Mouse (Mus musculus) liver, embryonic 11.5 days (tissue): ENCODE results near the gene Siah3. TPM values are rescaled to one million over a fixed set of nuclear protein-coding genes. Genes with fewer than 3 reads are reported as not detected.
A peak's percentile ranks its signal among the peaks of the same experiment; 100 is the strongest.

ENCODE experiments used
- ATAC-seq: fragments of 200-750 bp; cut with Nextera tagmentation; replicated peaks from 2 replicates; pipeline ENCODE4 v1.8.0; 2017; ENCODE audit warnings: moderate number of reproducible peaks, mild to moderate bottlenecking, moderate TSS enrichment, moderate library complexity; ENCODE audit not compliant: low FRiP score
- DNase-seq: peaks from one replicate; pipeline ENCODE4 v3.0.0-alpha.2; 2017; ENCODE audit warnings: low spot score
- H3K27ac ChIP-seq: fragments of 300-500 bp; sonication (generic); 2 replicates; pipeline ENCODE4 v1.5.1; 2014; ENCODE audit warnings: mild to moderate bottlenecking, low read depth, low read length, control low read depth
- H3K27me3 ChIP-seq: fragments of 300-500 bp; sonication (generic); replicated peaks from 2 replicates; pipeline ENCODE4 v1.6.1; 2014; ENCODE audit warnings: low read length, mixed read lengths; ENCODE audit not compliant: control insufficient read depth, insufficient read depth
- H3K36me3 ChIP-seq: fragments of 300-500 bp; sonication (generic); 2 replicates; pipeline ENCODE4 v1.6.1; 2014; ENCODE audit warnings: mild to moderate bottlenecking, low read length, moderate library complexity, mixed read lengths; ENCODE audit not compliant: control insufficient read depth, insufficient read depth
- H3K4me1 ChIP-seq: fragments of 300-500 bp; sonication (generic); replicated peaks from 2 replicates; pipeline ENCODE4 v1.6.1; 2014; ENCODE audit warnings: low read length, mixed read lengths; ENCODE audit not compliant: control insufficient read depth, insufficient read depth
- H3K4me2 ChIP-seq: fragments of 300-500 bp; sonication (generic); 2 replicates; pipeline ENCODE4 v1.6.1; 2014; ENCODE audit warnings: mild to moderate bottlenecking, control low read depth, moderate library complexity
- H3K4me3 ChIP-seq: fragments of 300-500 bp; sonication (generic); 2 replicates; pipeline ENCODE4 v1.5.1; 2014; ENCODE audit warnings: low read depth, low read length, control low read depth
- H3K9ac ChIP-seq: fragments of 300-500 bp; sonication (generic); 2 replicates; pipeline ENCODE4 v1.6.1; 2014; ENCODE audit warnings: low read depth, low read length, control low read depth
- H3K9me3 ChIP-seq: fragments of 300-500 bp; sonication (generic); 2 replicates; pipeline ENCODE4 v1.6.1; 2016; ENCODE audit warnings: low read length, inconsistent platforms, mixed read lengths; ENCODE audit not compliant: control insufficient read depth
- WGBS: fragments of 180-500 bp; shearing (Covaris S2); extraction: QIAGEN DNeasy Blood & Tissue Kit; methylation state at CpG from one replicate; pipeline ENCODE4 v1.1.7; 2014; 5-methylcytosine and 5-hydroxymethylcytosine counted together
- polyA plus RNA-seq: library from polyadenylated mRNA; unstranded; fragments of >200 nt; fragmentation: Nextera tagmentation; extraction: Ambion mirVana; gene quantifications from 2 replicates; pipeline ENCODE4 v1.2.1, GENCODE M21; 2014

Gene Siah3
- polyA plus RNA-seq, 1 experiment from 2014 or later, result 0.19 TPM

DNA sequence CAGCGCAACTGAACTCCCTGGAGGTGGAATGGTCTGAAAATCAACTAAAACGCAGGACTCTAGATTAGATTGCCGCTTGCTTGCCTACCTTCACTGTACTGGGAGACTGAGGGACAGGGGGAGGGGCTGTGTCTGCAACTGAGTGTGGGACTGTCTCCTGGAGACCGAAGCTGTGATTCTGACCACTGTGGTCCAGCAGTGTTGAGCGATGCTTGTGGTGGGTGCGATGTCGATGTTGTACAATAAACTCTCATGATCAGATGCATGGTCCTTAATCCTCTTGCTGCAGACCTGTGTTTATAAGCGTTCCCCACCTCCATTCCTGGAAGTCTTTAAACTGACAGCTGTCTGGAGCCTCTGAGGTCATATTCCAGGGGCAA is 1.4 kb downstream of the Siah3 start:
- Histone ChIP-seq H3K9ac (no peak overlapping the region), H3K9me3 (no peaks in the 10 kb centered on the region), H3K27me3 (peaks cover 19% of the 10 kb centered on the region), H3K4me1 (no peaks in the 10 kb centered on the region; the same call in none of the 2 replicates), H3K4me2 (peak overlapping the region; percentile 47), H3K27ac (no peak overlapping the region), H3K4me3 (peak overlapping the region; percentile 28), H3K36me3 (no peaks in the 10 kb centered on the region)
- ATAC-seq (no peak), DNase-seq (no peak)
- WGBS, result 39% methylated on average over 8 of the region's 8 CpGs

DNA sequence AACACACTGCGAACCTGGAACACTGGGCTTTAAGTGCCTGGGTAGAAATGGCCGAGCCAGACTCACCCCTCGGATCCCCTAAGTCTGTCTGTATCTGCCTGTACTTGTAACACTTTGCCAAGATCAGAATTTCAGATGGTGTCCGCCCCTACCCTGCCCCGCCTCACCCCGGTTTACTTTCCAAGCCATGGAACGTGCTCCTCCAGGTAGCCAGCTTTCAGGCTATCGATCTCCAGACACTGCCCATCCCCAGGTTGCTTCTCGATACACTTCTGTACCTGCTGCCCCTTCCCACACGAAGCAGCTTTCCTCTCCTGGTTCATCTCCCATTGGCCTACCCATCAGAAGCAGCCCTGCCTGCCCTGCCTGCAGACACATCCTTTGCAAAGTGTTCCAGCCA is 3.6 kb downstream of the Siah3 start:
- Histone ChIP-seq H3K4me1 (no peaks in the 10 kb centered on the region; the same call in none of the 2 replicates), H3K9ac (no peak overlapping the region), H3K27ac (no peak overlapping the region), H3K4me3 (no peak overlapping the region), H3K36me3 (no peaks in the 10 kb centered on the region), H3K9me3 (no peaks in the 10 kb centered on the region), H3K4me2 (no peak overlapping the region), H3K27me3 (peaks cover 19% of the 10 kb centered on the region)
- WGBS, result 74% methylated on average over 10 of the region's 10 CpGs
- DNase-seq (no peak), ATAC-seq (no peak)

DNA sequence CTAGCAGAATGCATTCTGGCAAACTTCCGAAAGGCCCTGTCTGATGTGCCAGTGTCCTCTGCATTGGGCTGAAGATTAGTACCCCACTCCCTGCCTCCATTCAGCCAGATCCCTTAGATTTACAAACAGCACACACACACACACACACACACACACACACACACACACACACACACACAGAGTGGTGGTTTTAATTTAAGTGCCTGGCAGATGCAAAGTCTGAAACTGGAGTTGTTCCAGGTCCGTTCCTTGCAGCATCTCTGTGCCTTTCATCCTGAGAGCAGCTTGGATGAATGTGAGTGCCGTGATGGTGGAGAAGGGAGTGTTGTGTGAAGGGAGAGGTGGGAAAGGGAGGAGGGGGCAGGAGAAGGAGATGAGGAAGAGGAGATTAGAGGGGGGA is 4.2 kb downstream of the Siah3 start:
- Histone ChIP-seq H3K36me3 (no peaks in the 10 kb centered on the region), H3K4me3 (no peak overlapping the region), H3K27me3 (peaks cover 19% of the 10 kb centered on the region), H3K27ac (no peak overlapping the region), H3K4me1 (no peaks in the 10 kb centered on the region; the same call in none of the 2 replicates), H3K9me3 (no peaks in the 10 kb centered on the region), H3K9ac (no peak overlapping the region), H3K4me2 (no peak overlapping the region)
- 39% methylated on average over 3 of the region's 3 CpGs for WGBS
- DNase-seq (no peak), ATAC-seq (no peak)

DNA sequence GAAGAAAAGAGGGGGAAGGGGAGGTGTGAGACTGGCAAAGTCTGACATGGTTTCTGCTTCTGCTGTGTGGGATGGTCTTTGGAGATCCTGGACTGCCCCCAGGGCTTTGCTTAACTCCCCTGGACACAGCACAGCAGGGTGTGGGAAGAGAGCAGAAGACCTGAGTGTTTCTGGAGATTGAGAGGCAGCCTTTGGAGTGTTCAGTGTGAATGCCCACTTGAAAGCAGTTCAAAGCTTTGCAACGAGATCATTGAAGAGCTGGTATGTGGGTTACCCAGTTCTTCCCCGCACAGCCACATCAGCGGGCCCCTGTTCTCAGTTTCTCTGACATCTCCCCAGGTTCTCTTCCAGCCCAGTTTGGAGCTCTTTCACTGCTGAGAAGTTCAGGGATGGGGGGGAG is 4.7 kb downstream of the Siah3 start:
- no peak overlapping the region for H3K27ac ChIP-seq
- 47% methylated on average over 3 of the region's 3 CpGs for WGBS
- no peak overlapping the region for H3K9ac ChIP-seq
- H3K9me3 ChIP-seq, result no peaks in the 10 kb centered on the region
- ATAC-seq, result no peak
- H3K36me3 ChIP-seq, result no peaks in the 10 kb centered on the region
- DNase-seq, result no peak
- no peak overlapping the region for H3K4me3 ChIP-seq
- H3K4me1 ChIP-seq, result no peaks in the 10 kb centered on the region; the same call in none of the 2 replicates
- H3K4me2 ChIP-seq, result no peak overlapping the region
- peaks cover 17% of the 10 kb centered on the region for H3K27me3 ChIP-seq

DNA sequence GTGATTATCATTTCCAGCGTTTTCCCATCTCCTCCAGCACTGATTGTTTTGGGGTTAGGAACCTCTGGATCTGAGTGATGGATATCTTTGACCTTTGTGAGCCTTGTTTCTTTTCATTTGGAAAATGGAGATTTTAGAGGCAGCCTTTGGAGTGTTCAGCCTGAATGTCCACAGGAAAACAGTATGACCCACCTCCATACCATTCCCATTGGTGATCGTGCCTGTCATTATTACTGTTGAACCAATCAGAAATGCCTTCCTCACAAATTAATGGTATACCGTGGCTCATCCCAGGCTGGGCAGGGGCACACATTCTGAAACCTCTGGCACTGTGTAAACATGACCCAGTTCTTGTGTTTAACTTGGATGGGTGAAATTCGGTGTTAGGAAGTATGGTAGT is 6.0 kb downstream of the Siah3 start:
- Histone ChIP-seq H3K9ac (no peak overlapping the region), H3K27me3 (peaks cover 6% of the 10 kb centered on the region; the same call in 1 of the 2 replicates), H3K4me1 (no peaks in the 10 kb centered on the region; the same call in none of the 2 replicates), H3K4me2 (no peak overlapping the region), H3K4me3 (no peak overlapping the region), H3K36me3 (no peaks in the 10 kb centered on the region), H3K27ac (no peak overlapping the region), H3K9me3 (no peaks in the 10 kb centered on the region)
- DNase-seq, result no peak
- 76% methylated on average over 4 of the region's 4 CpGs for WGBS
- no peak for ATAC-seq

DNA sequence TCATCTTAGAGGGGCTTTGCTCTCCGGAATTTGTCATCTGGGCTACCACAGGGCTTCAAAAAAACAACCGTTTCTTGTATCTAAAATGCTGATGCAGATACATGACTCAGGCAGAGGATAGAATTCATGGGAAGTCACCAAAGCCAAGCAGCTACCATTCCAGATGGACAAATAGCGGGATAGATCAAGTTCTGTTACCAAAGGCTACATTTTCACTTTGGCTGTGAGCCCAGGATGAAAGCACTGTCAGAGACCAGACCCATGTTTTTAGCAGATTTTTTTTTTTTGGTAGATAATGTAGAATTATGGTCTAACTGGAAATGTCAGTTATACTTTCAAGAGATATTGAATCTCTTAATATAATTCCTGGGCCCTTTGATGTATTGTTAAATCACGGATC is 7.4 kb downstream of the Siah3 start:
- no peak overlapping the region for H3K4me3 ChIP-seq
- H3K9me3 ChIP-seq, result no peaks in the 10 kb centered on the region
- no peak for DNase-seq
- no peaks in the 10 kb centered on the region; the same call in 1 of the 2 replicates for H3K4me1 ChIP-seq
- H3K27me3 ChIP-seq, result no peaks in the 10 kb centered on the region
- H3K27ac ChIP-seq, result no peak overlapping the region
- H3K36me3 ChIP-seq, result no peaks in the 10 kb centered on the region
- no peak for ATAC-seq
- H3K4me2 ChIP-seq, result no peak overlapping the region
- no peak overlapping the region for H3K9ac ChIP-seq
- WGBS, result 82% methylated on average over 4 of the region's 4 CpGs

DNA sequence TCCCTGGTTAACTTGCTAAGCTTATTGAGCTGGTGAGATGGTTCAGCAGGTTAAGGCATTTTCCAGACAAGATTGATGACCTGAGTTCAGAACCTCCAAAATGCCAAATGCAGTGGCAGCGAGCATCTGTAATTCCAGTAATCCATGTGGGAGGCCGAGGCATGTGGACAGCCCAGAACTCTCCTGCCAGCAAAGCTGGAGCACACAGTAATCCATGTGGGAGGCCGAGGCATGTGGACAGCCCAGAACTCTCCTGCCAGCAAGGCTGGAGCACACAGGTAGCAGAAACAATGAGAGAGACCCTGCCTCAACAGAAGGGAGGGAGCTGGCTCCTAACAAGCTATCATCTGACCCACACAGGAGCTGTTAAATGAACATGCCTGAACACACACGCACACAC is 13.2 kb downstream of the Siah3 start:
- no peak overlapping the region for H3K4me3 ChIP-seq
- ATAC-seq (no peak), DNase-seq (no peak)
- H3K36me3 ChIP-seq, result no peaks in the 10 kb centered on the region
- WGBS, result 64% methylated on average over 4 of the region's 4 CpGs
- H3K4me2 ChIP-seq, result no peak overlapping the region
- no peak overlapping the region for H3K9ac ChIP-seq
- H3K4me1 ChIP-seq, result no peaks in the 10 kb centered on the region
- no peaks in the 10 kb centered on the region for H3K27me3 ChIP-seq
- no peaks in the 10 kb centered on the region for H3K9me3 ChIP-seq
- H3K27ac ChIP-seq, result no peak overlapping the region

DNA sequence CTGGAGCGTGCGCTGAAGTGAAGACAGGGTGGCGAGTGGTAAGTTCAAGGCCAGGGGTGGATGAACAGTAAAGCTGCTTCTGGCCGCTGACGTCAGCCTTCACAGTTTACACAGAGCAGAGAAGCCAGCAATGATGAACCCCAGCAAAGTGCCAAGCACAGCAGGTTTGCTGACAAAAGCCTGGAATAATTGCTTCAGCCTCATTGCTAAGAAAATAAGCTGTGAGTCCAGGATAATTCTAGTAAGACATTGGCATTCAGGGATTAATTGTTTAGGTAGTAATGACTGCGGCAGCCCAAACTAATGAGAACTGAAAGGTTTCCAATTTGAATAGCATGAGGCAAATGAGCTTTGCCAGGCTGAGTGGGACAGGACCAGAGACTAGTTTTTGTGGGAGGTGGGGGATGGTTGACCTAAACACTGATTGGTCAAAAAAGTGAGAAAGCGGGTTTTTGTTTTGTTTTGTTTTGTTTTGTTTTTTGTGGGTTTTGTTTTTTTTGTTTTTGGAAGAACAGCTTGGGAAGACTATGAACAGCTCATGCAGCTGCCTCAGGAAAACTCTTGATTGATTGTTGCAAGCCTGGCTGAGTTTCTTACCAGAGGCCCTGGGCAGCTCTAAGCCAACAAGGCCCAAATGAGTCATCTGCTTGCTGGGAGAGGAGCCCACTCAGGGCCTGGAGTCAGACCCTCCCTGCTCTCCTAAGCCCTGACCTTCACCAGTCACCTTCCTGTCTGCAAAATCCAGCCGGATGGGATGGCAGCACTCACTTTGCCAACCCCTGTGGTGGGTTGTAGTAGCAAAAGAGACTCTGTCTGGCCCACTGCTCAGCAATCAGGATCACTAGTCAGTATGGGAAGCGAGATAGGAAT is 17.5 kb downstream of the Siah3 start:
- Histone ChIP-seq H3K9me3 (no peaks in the 10 kb centered on the region), H3K27me3 (no peaks in the 10 kb centered on the region), H3K36me3 (no peaks in the 10 kb centered on the region), H3K27ac (no peak overlapping the region), H3K9ac (no peak overlapping the region), H3K4me1 (no peaks in the 10 kb centered on the region), H3K4me2 (no peak overlapping the region), H3K4me3 (no peak overlapping the region)
- DNase-seq (no peak), ATAC-seq (no peak)
- WGBS, result 77% methylated on average over 9 of the region's 9 CpGs

DNA sequence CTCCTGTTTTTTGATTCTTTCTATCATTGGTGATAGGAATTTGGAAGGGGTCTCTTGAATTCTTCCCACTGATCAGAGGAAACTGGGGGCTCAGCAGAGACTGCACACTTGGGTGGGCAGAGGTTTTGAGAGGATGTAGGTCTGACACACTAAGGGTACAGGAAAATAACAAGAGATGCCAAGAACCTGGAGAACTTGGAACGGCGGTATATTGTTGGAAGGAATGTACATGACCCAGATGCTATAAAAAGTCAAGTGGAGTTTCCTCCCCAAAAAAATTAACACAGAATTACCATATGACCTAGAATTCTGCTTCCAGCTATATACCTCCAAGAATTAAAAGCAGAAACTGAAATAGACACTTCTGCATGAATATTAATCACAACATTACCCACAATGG is 20.1 kb downstream of the Siah3 start:
- Histone ChIP-seq H3K27ac (no peak overlapping the region), H3K4me1 (no peaks in the 10 kb centered on the region), H3K36me3 (no peaks in the 10 kb centered on the region), H3K4me3 (no peak overlapping the region), H3K27me3 (no peaks in the 10 kb centered on the region), H3K9ac (no peak overlapping the region), H3K4me2 (no peak overlapping the region), H3K9me3 (no peaks in the 10 kb centered on the region)
- 100% methylated on average over 2 of the region's 2 CpGs for WGBS
- ATAC-seq (no peak), DNase-seq (no peak)
